Mouse (Mus musculus): ENCODE results near the gene G6pc3. TPM values are rescaled to one million over a fixed set of nuclear protein-coding genes. Genes with fewer than 3 reads are reported as not detected.
"Not testable (repeated sequence)": the region's sequence is repeated elsewhere in the genome, so short reads cannot be mapped to it uniquely, and the experiment has no call there.

G6pc3 gene
- polyA plus RNA-seq, 1 experiment from 2014 or later: 14.4 TPM

DNA sequence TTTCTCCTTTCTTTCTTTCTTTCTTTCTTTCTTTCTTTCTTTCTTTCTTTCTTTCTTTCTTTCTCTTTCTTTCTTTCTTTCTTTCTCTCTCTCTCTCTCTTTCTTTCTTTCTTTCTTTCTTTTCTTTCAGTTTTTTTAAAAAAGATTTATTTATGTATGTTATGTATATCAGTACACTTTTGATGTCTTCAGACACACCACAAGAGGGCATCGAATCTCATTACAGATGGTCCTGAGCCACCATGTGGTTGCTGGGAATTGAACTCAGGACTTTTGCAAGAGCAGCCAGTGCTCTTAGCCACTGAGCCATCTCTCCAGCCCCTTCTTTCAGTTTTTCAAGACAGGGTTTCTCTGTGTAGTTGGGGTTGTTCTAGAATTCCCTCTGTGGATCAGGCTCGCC, 31.4 kb upstream of the G6pc3 start:
- not testable (repeated sequence) for H3K4me2 ChIP-seq; DNase-seq; H3K4me3 ChIP-seq (replicated peaks); H3K27ac ChIP-seq; H3K27me3 ChIP-seq; H3K9me3 ChIP-seq (replicated peaks); ATAC-seq (ENCODE audit: low read depth); H3K9ac ChIP-seq
- Histone ChIP-seq H3K4me1 (replicated peaks) (peaks cover 14% of the 10 kb centered on the region), H3K36me3 (peaks cover 29% of the 10 kb centered on the region)
- 63% methylated on average over 2 of the region's 2 CpGs for WGBS (ENCODE audit: insufficient replicate concordance)

DNA sequence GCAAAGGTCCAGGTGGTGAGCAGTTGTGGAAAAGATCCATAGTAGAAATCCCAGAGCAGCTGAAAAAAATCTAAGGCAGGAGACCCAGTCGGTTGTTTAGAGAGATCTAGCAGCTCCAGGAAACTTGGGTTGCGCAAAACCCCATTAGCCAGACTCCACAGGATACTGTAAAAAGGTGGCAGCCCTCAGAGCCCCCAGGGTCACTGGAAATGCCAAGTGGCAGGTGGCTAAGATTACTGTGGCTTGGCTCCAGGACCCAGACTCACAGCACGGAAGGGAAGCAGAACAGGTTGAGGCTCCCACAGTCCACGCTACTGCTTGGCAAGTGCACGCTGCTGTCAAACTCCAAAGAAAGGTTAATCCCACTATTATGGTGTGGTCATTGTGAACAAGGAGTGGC, 29.6 kb upstream of the G6pc3 start:
- 69% methylated on average over 5 of the region's 5 CpGs for WGBS (ENCODE audit: insufficient replicate concordance)
- DNase-seq: no peak

DNA sequence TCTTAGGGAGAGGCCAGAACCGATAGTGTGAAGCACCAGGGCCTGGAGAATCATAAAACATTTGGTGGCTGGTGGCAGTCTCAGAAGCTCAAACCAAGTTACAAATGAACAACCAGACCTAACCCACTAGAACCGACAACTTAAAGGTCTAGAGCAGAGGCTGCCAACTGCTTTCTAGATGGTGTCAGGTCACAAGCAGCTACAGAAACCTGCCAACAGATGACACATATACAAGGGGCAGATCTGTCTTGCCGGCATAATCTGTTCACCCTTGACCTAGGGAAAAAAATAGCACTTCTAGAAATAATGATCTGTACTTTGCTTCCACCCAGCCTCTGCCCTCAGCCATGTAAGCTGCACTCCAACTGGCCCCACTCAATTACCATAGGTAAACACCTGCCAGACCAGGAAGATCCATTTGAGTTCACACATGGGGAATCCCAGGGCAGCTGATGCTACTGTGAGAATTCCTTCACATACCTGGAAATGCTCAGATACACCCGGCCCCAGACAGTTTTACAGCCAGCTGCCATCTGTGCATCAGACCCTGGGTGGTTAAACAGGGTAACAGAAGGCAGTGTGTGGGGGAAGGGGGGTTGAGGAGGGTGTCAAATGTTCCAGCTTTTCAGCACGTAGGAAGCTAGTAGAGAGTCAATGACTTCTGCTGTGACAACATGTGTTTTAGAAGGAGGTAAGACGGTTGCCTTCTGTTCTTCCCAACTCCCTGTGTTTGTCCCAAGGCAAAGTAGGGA, 23.3 kb upstream of the G6pc3 start:
- peaks cover 87% of the 10 kb centered on the region for H3K36me3 ChIP-seq
- H3K9me3 ChIP-seq (replicated peaks): no peaks in the 10 kb centered on the region
- H3K9ac ChIP-seq: no peak overlapping the region
- no peaks in the 10 kb centered on the region for H3K27me3 ChIP-seq
- H3K27ac ChIP-seq: no peak overlapping the region
- no peak overlapping the region for H3K4me3 ChIP-seq (replicated peaks)
- DNase-seq: no peak
- ATAC-seq (ENCODE audit: low read depth): no peak
- whole genome bisulfite sequencing (ENCODE audit: insufficient replicate concordance): 76% methylated on average over 6 of the region's 6 CpGs
- peaks cover 28% of the 10 kb centered on the region for H3K4me1 ChIP-seq (replicated peaks)
- no peak overlapping the region for H3K4me2 ChIP-seq

More for the DNA sequence above, 29.6 kb upstream of the G6pc3 start:
- Histone ChIP-seq H3K4me3 (replicated peaks) (no peak overlapping the region), H3K9ac (no peak overlapping the region), H3K27me3 (no peaks in the 10 kb centered on the region), H3K4me1 (replicated peaks) (peaks cover 14% of the 10 kb centered on the region), H3K36me3 (peaks cover 36% of the 10 kb centered on the region), H3K4me2 (no peak overlapping the region), H3K9me3 (replicated peaks) (no peaks in the 10 kb centered on the region), H3K27ac (no peak overlapping the region)
- ATAC-seq (ENCODE audit: low read depth): no peak

DNA sequence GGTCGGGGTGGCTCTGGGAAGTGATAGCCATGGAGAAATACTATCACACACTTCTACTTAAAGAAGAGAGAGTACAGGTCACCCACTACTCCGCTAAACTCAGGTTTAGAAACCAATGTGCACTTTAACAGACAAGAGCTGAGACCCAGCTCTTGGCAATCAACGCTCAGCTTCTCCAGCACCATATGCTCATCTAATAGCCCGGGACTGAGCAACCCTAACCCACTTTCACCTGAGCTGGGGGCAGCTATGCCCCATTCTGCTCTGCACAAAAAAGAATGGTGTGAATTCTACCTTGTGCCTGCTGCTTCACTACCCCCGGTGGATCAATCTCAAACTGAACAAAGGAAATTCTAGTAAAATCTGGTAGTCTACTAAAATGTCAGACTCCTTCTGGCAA, 21.9 kb upstream of the G6pc3 start:
- WGBS (ENCODE audit: insufficient replicate concordance): 85% methylated on average over 5 of the region's 5 CpGs
- Histone ChIP-seq H3K36me3 (peaks cover 84% of the 10 kb centered on the region), H3K9me3 (replicated peaks) (no peaks in the 10 kb centered on the region), H3K27ac (no peak overlapping the region), H3K4me1 (replicated peaks) (peaks cover 28% of the 10 kb centered on the region), H3K4me3 (replicated peaks) (no peak overlapping the region), H3K27me3 (no peaks in the 10 kb centered on the region), H3K9ac (no peak overlapping the region), H3K4me2 (no peak overlapping the region)
- DNase-seq (no peak), ATAC-seq (ENCODE audit: low read depth) (no peak)

DNA sequence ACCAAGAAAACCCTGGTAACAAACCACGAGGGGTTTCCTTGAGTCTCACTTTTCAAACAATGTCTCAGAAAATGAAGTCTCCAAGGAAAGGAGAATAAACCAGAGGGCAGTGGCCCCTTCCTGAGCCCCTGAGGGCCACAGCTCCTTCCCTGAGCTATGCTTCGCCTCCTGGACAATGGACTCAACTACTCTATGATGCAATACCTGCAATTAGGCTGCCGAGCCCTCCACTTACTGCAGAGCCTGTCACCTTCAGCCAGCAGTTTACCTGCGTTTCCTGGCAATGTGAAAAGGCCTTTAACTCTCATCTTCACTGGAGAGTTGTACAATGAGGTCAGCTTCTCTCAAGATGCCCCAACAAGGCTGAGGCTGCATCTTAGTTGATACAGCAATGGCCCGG, 20.7 kb upstream of the G6pc3 start:
- no peak overlapping the region for H3K4me2 ChIP-seq
- H3K27me3 ChIP-seq: no peaks in the 10 kb centered on the region
- no peak overlapping the region for H3K9ac ChIP-seq
- peaks cover 79% of the 10 kb centered on the region for H3K36me3 ChIP-seq
- no peaks in the 10 kb centered on the region for H3K9me3 ChIP-seq (replicated peaks)
- no peak overlapping the region for H3K4me3 ChIP-seq (replicated peaks)
- WGBS (ENCODE audit: insufficient replicate concordance): 75% methylated on average over 5 of the region's 5 CpGs
- peaks cover 28% of the 10 kb centered on the region for H3K4me1 ChIP-seq (replicated peaks)
- ATAC-seq (ENCODE audit: low read depth) (no peak), DNase-seq (no peak)
- no peak overlapping the region for H3K27ac ChIP-seq

DNA sequence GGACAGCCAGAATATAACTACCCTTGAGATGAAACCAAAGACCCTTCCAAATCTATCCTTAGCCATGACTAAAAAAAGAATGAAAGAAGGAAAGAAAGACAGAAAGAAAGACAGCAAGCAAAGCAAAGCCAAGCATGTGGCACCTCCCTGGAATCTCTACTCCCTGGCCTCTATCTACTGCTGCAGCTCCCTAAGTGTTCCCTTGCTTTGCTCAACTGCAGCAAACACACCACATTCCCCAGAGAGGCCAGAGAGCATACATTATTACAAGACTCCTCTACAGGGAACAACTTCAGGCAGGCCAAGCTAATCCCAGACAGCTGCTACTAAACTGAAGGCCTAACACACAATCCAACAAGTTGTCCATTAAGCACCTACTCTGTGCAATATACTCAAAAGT, 9.6 kb upstream of the G6pc3 start:
- H3K36me3 ChIP-seq: peaks cover 69% of the 10 kb centered on the region

DNA sequence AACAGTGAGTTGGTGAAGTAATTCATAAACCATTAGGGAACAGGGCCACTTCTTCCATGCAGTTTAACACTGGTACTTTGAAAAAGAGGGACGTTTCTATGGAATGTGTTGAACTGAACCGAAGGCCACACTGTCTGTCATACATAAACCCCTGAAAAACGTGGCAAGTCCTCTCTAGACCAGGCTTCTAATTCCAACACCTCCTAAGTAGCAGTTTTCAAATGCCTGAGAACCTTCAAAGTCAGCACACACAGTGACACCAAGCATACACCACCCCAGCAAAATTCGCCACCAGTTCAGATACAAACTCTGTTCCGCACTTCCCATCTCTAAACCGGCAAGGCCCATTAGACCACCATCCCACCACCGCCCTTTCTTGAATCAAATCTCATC, 5.2 kb upstream of the G6pc3 start:
- peak overlapping the region; percentile 93 for H3K9ac ChIP-seq
- no peaks in the 10 kb centered on the region for H3K27me3 ChIP-seq
- DNase-seq (peak; percentile 11), ATAC-seq (ENCODE audit: low read depth) (no peak)
- peak overlapping the region; percentile 89 for H3K27ac ChIP-seq
- peaks cover 34% of the 10 kb centered on the region for H3K36me3 ChIP-seq
- peaks cover 55% of the 10 kb centered on the region for H3K4me1 ChIP-seq (replicated peaks)
- H3K4me3 ChIP-seq (replicated peaks): peak overlapping the region; percentile 84
- WGBS (ENCODE audit: insufficient replicate concordance): 3% methylated on average over 7 of the region's 7 CpGs
- peak overlapping the region; percentile 71 for H3K4me2 ChIP-seq
- no peaks in the 10 kb centered on the region for H3K9me3 ChIP-seq (replicated peaks)

More for the DNA sequence above, 9.6 kb upstream of the G6pc3 start:
- H3K27me3 ChIP-seq: no peaks in the 10 kb centered on the region
- H3K9ac ChIP-seq: no peak overlapping the region
- no peak overlapping the region for H3K27ac ChIP-seq
- DNase-seq: no peak
- no peak overlapping the region for H3K4me2 ChIP-seq
- H3K4me3 ChIP-seq (replicated peaks): no peak overlapping the region
- no peak for ATAC-seq (ENCODE audit: low read depth)
- H3K9me3 ChIP-seq (replicated peaks): no peaks in the 10 kb centered on the region
- peaks cover 44% of the 10 kb centered on the region for H3K4me1 ChIP-seq (replicated peaks)

DNA sequence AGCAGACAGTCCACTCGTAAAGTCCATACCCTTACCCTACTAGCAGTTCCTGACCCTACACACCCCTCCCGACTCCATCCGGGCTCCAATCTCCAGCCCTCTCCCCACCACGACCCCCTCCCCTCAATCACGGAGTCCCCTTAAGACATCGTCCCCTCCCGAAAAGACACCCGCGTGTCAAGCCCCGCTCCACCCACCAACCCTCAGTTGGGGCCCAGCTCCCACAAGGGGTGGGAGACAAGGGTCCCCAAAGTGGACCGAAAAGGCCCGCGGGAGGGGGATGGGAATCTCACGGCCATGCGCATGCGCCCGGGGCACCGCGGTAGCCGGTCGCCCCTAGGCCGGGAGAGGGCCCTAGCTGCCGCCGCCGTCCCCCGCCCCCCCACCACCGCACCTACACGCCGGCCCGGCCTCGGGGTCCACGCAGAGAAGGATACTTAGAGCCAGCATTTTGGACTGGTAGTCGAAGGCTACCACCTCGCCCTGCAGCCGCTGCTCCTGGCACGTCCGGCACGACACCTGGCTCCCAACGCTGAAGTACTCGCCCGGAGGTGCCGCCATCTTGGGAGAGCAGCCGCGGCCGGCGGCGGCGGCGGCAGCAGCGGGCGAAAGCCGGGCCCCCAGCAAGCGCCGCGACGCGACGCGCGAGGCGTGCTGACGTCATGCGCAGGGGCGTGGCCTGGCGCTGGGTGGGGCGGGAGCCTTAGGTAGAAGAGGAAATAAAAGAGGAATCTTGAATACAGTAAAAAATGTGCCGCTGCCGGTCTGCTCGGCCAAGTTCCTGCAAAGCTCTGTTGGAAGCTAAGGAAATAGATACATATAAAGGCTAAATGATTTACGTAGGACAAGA, 4.5 kb upstream of the G6pc3 start, which contains the start of gene Lsm12:
TSS of gene Lsm12 (minus strand) at position 651 of the 850 bp plus-strand sequence.
- peak within 1 kb of the TSS; percentile 93 for H3K9ac ChIP-seq
- peak within 1 kb of the TSS; percentile 71 for H3K4me2 ChIP-seq
- H3K4me1 ChIP-seq (replicated peaks): peaks cover 57% of the 10 kb centered on the region
- under 1% methylated on average over 70 of the region's 70 CpGs for WGBS (ENCODE audit: insufficient replicate concordance)
- H3K27me3 ChIP-seq: no peaks in the 10 kb centered on the region
- H3K9me3 ChIP-seq (replicated peaks): no peaks in the 10 kb centered on the region
- H3K36me3 ChIP-seq: peaks cover 28% of the 10 kb centered on the region
- peak within 1 kb of the TSS; percentile 89 for H3K27ac ChIP-seq
- peak within 1 kb of the TSS; percentile 84 for H3K4me3 ChIP-seq (replicated peaks)
- DNase-seq (peak; percentile 93), ATAC-seq (ENCODE audit: low read depth) (peak; percentile 84)

DNA sequence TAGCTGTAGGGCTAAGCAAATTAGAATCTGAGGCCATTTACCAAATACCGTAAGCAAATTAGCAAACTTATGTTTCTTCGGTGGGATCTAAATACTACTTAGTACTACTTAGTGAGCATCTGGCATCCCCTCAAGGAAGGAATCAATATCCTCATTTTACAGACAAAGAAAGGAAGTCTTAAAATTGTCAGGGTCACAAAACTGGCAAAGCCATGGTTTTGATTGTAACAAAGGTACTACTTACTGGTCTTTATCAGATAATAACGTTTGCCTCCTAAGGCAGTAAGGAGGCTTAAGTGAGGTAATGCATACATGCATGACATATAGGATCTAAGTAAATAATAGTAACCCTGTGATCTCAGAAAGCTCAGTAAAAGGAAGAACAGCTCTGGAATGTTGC, 3.7 kb upstream of the G6pc3 start:
- Histone ChIP-seq H3K4me3 (replicated peaks) (peak overlapping the region; percentile 84), H3K9me3 (replicated peaks) (no peaks in the 10 kb centered on the region), H3K4me2 (peak overlapping the region; percentile 71), H3K36me3 (peaks cover 20% of the 10 kb centered on the region), H3K27ac (no peak overlapping the region; the same call in 1 of the 2 replicates), H3K27me3 (no peaks in the 10 kb centered on the region), H3K9ac (peak overlapping the region; percentile 93), H3K4me1 (replicated peaks) (peaks cover 63% of the 10 kb centered on the region)
- no peak for ATAC-seq (ENCODE audit: low read depth)
- no peak for DNase-seq
- WGBS (ENCODE audit: insufficient replicate concordance): 47% methylated on average over 3 of the region's 3 CpGs

DNA sequence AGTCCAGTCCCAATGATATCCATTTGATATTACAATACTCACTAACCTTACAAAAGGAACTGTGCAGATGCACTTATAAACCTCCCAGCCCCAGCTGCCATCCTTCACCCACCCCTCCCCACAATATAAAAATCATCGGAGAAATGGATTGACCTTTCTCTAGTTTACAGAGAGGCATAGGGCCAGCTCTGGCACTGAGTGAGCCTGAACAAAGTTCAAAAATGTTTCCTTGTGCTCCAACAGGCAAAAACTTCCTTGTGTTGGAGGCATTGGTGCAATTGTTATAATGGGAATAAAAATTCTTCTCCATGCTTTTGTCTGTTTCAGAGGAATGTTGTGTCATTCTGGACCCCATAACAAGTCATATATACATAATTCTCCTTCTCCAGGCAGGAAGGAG, 3.2 kb upstream of the G6pc3 start:
- 63% methylated on average over 1 of the region's 1 CpGs for WGBS (ENCODE audit: insufficient replicate concordance)
- Histone ChIP-seq H3K4me2 (no peak overlapping the region), H3K27me3 (no peaks in the 10 kb centered on the region), H3K9ac (no peak overlapping the region), H3K4me3 (replicated peaks) (0 out of 2 replicates have a peak overlapping the region, but pooled peaks have one; percentile 84), H3K9me3 (replicated peaks) (no peaks in the 10 kb centered on the region), H3K36me3 (peaks cover 15% of the 10 kb centered on the region), H3K27ac (no peak overlapping the region), H3K4me1 (replicated peaks) (peaks cover 64% of the 10 kb centered on the region)
- ATAC-seq (ENCODE audit: low read depth): no peak
- no peak for DNase-seq

DNA sequence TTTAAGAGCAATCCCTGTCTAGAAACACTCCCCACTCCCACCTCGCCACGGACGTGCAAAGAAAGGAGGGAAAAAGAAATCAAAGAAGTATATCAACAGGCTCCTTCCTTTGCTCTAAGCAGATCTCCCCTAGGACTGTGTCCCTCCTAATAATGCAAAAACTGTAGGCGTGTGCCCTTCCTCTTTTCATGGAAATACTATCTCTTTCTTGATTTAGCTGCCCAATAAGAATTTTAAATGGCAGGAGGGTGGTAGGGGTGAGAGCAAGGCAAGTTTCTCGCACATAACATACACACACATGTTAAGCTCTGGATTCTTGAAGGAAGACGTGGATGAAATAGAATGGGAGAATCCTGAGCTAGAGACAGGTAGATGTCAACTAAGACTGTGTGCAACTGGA, 440 bp upstream of the G6pc3 start:
- no peaks in the 10 kb centered on the region for H3K27me3 ChIP-seq
- peak overlapping the region; percentile 92 for H3K4me2 ChIP-seq
- H3K4me1 ChIP-seq (replicated peaks): peaks cover 44% of the 10 kb centered on the region
- DNase-seq (no peak), ATAC-seq (ENCODE audit: low read depth) (no peak)
- H3K27ac ChIP-seq: peak overlapping the region; percentile 75
- peaks cover 13% of the 10 kb centered on the region; the same call in 1 of the 2 replicates for H3K36me3 ChIP-seq
- H3K9ac ChIP-seq: peak overlapping the region; percentile 74
- no peaks in the 10 kb centered on the region for H3K9me3 ChIP-seq (replicated peaks)
- WGBS (ENCODE audit: insufficient replicate concordance): 54% methylated on average over 6 of the region's 6 CpGs
- peak overlapping the region; percentile 67 for H3K4me3 ChIP-seq (replicated peaks)
